Mouse (Mus musculus): Measurements from ENCODE around the gene Fam57b. TPM values are rescaled to one million over a fixed set of nuclear protein-coding genes. Genes with fewer than 3 reads are reported as not detected.

Gene Fam57b
- polyA plus RNA-seq, 1 experiment from 2014 or later: 0.40 TPM

GRCm38 (mm10) chr7:126823940-126824339, 26.5 kb downstream of the Fam57b start:
- Histone ChIP-seq H3K27me3 (ENCODE audit: control insufficient read depth, insufficient read depth, low read length) (peaks cover 52% of the 10 kb centered on the region), H3K27ac (ENCODE audit: low read depth, low read length) (no peak overlapping the region)

GRCm38 (mm10) chr7:126825403-126825802, 27.9 kb downstream of the Fam57b start:
- peaks cover 61% of the 10 kb centered on the region for H3K27me3 ChIP-seq (ENCODE audit: control insufficient read depth, insufficient read depth, low read length)

More at GRCm38 (mm10) chr7:126823940-126824339, 26.5 kb downstream of the Fam57b start:
- H3K9me3 ChIP-seq (replicated peaks; ENCODE audit: control insufficient read depth, low read length): no peaks in the 10 kb centered on the region
- H3K36me3 ChIP-seq (ENCODE audit: control insufficient read depth, insufficient read depth, low read length): no peaks in the 10 kb centered on the region
- 12% methylated on average over 10 of the region's 10 CpGs for WGBS (ENCODE audit: insufficient replicate concordance)
- H3K9ac ChIP-seq (ENCODE audit: low read depth, low read length): no peak overlapping the region
- H3K4me3 ChIP-seq (ENCODE audit: low read depth, low read length): no peak overlapping the region
- no peak for ATAC-seq (replicated peaks; ENCODE audit: insufficient number of reproducible peaks, low FRiP score, low TSS enrichment)
- no peak overlapping the region for H3K4me2 ChIP-seq
- H3K4me1 ChIP-seq (ENCODE audit: control insufficient read depth, insufficient read depth, low read length): peaks cover 6% of the 10 kb centered on the region

GRCm38 (mm10) chr7:126825952-126826351, 28.5 kb downstream of the Fam57b start:
- no peak overlapping the region for H3K27ac ChIP-seq (ENCODE audit: low read depth, low read length)
- no peak for ATAC-seq (replicated peaks; ENCODE audit: insufficient number of reproducible peaks, low FRiP score, low TSS enrichment)
- no peaks in the 10 kb centered on the region for H3K9me3 ChIP-seq (replicated peaks; ENCODE audit: control insufficient read depth, low read length)
- no peak overlapping the region for H3K4me2 ChIP-seq
- no peaks in the 10 kb centered on the region for H3K36me3 ChIP-seq (ENCODE audit: control insufficient read depth, insufficient read depth, low read length)
- peaks cover 66% of the 10 kb centered on the region for H3K27me3 ChIP-seq (ENCODE audit: control insufficient read depth, insufficient read depth, low read length)
- 42% methylated on average over 5 of the region's 5 CpGs for WGBS (ENCODE audit: insufficient replicate concordance)
- H3K4me1 ChIP-seq (ENCODE audit: control insufficient read depth, insufficient read depth, low read length): peaks cover 6% of the 10 kb centered on the region
- no peak overlapping the region for H3K4me3 ChIP-seq (ENCODE audit: low read depth, low read length)
- no peak overlapping the region for H3K9ac ChIP-seq (ENCODE audit: low read depth, low read length)

More at GRCm38 (mm10) chr7:126825403-126825802, 27.9 kb downstream of the Fam57b start:
- H3K9ac ChIP-seq (ENCODE audit: low read depth, low read length): no peak overlapping the region
- H3K4me3 ChIP-seq (ENCODE audit: low read depth, low read length): no peak overlapping the region; the same call in 1 of the 2 replicates
- no peak for ATAC-seq (replicated peaks; ENCODE audit: insufficient number of reproducible peaks, low FRiP score, low TSS enrichment)
- H3K4me2 ChIP-seq: no peak overlapping the region
- 21% methylated on average over 8 of the region's 8 CpGs for WGBS (ENCODE audit: insufficient replicate concordance)
- H3K27ac ChIP-seq (ENCODE audit: low read depth, low read length): no peak overlapping the region
- no peaks in the 10 kb centered on the region for H3K36me3 ChIP-seq (ENCODE audit: control insufficient read depth, insufficient read depth, low read length)
- H3K9me3 ChIP-seq (replicated peaks; ENCODE audit: control insufficient read depth, low read length): no peaks in the 10 kb centered on the region
- H3K4me1 ChIP-seq (ENCODE audit: control insufficient read depth, insufficient read depth, low read length): peaks cover 6% of the 10 kb centered on the region

- H3K27me3 ChIP-seq (ENCODE audit: control insufficient read depth, insufficient read depth, low read length): peaks cover 27% of the 10 kb centered on the region
- WGBS (ENCODE audit: insufficient replicate concordance): 58% methylated on average over 5 of the region's 5 CpGs
These were observed 34.1 kb downstream of the Fam57b start, which contains the start of gene 4930451I11Rik for GRCm38 (mm10) chr7:126831539-126831938. Gene 4930451I11Rik (minus strand): TSS chr7:126831639.

GRCm38 (mm10) chr7:126832036-126832598, 34.6 kb downstream of the Fam57b start:
- Histone ChIP-seq H3K4me3 (ENCODE audit: low read depth, low read length) (peak overlapping the region; percentile 29), H3K9me3 (replicated peaks; ENCODE audit: control insufficient read depth, low read length) (no peaks in the 10 kb centered on the region), H3K27me3 (ENCODE audit: control insufficient read depth, insufficient read depth, low read length) (peaks cover 25% of the 10 kb centered on the region), H3K27ac (ENCODE audit: low read depth, low read length) (0 out of 2 replicates have a peak overlapping the region, but pooled peaks have one; percentile 22), H3K36me3 (ENCODE audit: control insufficient read depth, insufficient read depth, low read length) (no peaks in the 10 kb centered on the region), H3K4me1 (ENCODE audit: control insufficient read depth, insufficient read depth, low read length) (peaks cover 5% of the 10 kb centered on the region), H3K9ac (ENCODE audit: low read depth, low read length) (no peak overlapping the region), H3K4me2 (peak overlapping the region; percentile 71)
- under 1% methylated on average over 21 of the region's 21 CpGs for WGBS (ENCODE audit: insufficient replicate concordance)
- peak; percentile 76 for ATAC-seq (replicated peaks; ENCODE audit: insufficient number of reproducible peaks, low FRiP score, low TSS enrichment)

More at GRCm38 (mm10) chr7:126831539-126831938, 34.1 kb downstream of the Fam57b start, which contains the start of gene 4930451I11Rik:
- H3K9ac ChIP-seq (ENCODE audit: low read depth, low read length): no peak within 1 kb of the TSS
- no peak for ATAC-seq (replicated peaks; ENCODE audit: insufficient number of reproducible peaks, low FRiP score, low TSS enrichment)
- no peaks in the 10 kb centered on the region for H3K36me3 ChIP-seq (ENCODE audit: control insufficient read depth, insufficient read depth, low read length)
- 0 out of 2 replicates have a peak within 1 kb of the TSS, but pooled peaks have one; percentile 22 for H3K27ac ChIP-seq (ENCODE audit: low read depth, low read length)
- H3K4me3 ChIP-seq (ENCODE audit: low read depth, low read length): peak within 1 kb of the TSS; percentile 29
- H3K4me2 ChIP-seq: peak within 1 kb of the TSS; percentile 71
- no peaks in the 10 kb centered on the region for H3K9me3 ChIP-seq (replicated peaks; ENCODE audit: control insufficient read depth, low read length)
- H3K4me1 ChIP-seq (ENCODE audit: control insufficient read depth, insufficient read depth, low read length): peaks cover 5% of the 10 kb centered on the region

- H3K9ac ChIP-seq (ENCODE audit: low read depth, low read length): no peak overlapping the region
- peaks cover 5% of the 10 kb centered on the region for H3K4me1 ChIP-seq (ENCODE audit: control insufficient read depth, insufficient read depth, low read length)
- H3K27ac ChIP-seq (ENCODE audit: low read depth, low read length): no peak overlapping the region
- 91% methylated on average over 1 of the region's 1 CpGs for WGBS (ENCODE audit: insufficient replicate concordance)
- H3K36me3 ChIP-seq (ENCODE audit: control insufficient read depth, insufficient read depth, low read length): no peaks in the 10 kb centered on the region
- no peak for ATAC-seq (replicated peaks; ENCODE audit: insufficient number of reproducible peaks, low FRiP score, low TSS enrichment)
- peaks cover 24% of the 10 kb centered on the region for H3K27me3 ChIP-seq (ENCODE audit: control insufficient read depth, insufficient read depth, low read length)
- no peaks in the 10 kb centered on the region for H3K9me3 ChIP-seq (replicated peaks; ENCODE audit: control insufficient read depth, low read length)
- no peak overlapping the region for H3K4me3 ChIP-seq (ENCODE audit: low read depth, low read length)
- no peak overlapping the region for H3K4me2 ChIP-seq
These were observed 35.8 kb downstream of the Fam57b start for GRCm38 (mm10) chr7:126833294-126833693.

GRCm38 (mm10) chr7:126843276-126843675, 45.8 kb downstream of the Fam57b start:
- H3K4me1 ChIP-seq (ENCODE audit: control insufficient read depth, insufficient read depth, low read length): peaks cover 2% of the 10 kb centered on the region; the same call in 1 of the 2 replicates
- no peak overlapping the region for H3K4me2 ChIP-seq
- peaks cover 21% of the 10 kb centered on the region for H3K27me3 ChIP-seq (ENCODE audit: control insufficient read depth, insufficient read depth, low read length)
- no peaks in the 10 kb centered on the region for H3K36me3 ChIP-seq (ENCODE audit: control insufficient read depth, insufficient read depth, low read length)
- H3K9me3 ChIP-seq (replicated peaks; ENCODE audit: control insufficient read depth, low read length): no peaks in the 10 kb centered on the region
- 63% methylated on average over 9 of the region's 9 CpGs for WGBS (ENCODE audit: insufficient replicate concordance)
- no peak overlapping the region for H3K27ac ChIP-seq (ENCODE audit: low read depth, low read length)
- H3K4me3 ChIP-seq (ENCODE audit: low read depth, low read length): no peak overlapping the region
- H3K9ac ChIP-seq (ENCODE audit: low read depth, low read length): no peak overlapping the region
- ATAC-seq (replicated peaks; ENCODE audit: insufficient number of reproducible peaks, low FRiP score, low TSS enrichment): no peak

GRCm38 (mm10) chr7:126845516-126845915, 48.0 kb downstream of the Fam57b start:
- Histone ChIP-seq H3K27ac (ENCODE audit: low read depth, low read length) (no peak overlapping the region), H3K27me3 (ENCODE audit: control insufficient read depth, insufficient read depth, low read length) (peaks cover 40% of the 10 kb centered on the region), H3K4me1 (ENCODE audit: control insufficient read depth, insufficient read depth, low read length) (peaks cover 6% of the 10 kb centered on the region; the same call in 1 of the 2 replicates), H3K4me2 (no peak overlapping the region), H3K36me3 (ENCODE audit: control insufficient read depth, insufficient read depth, low read length) (no peaks in the 10 kb centered on the region), H3K9ac (ENCODE audit: low read depth, low read length) (no peak overlapping the region), H3K9me3 (replicated peaks; ENCODE audit: control insufficient read depth, low read length) (no peaks in the 10 kb centered on the region), H3K4me3 (ENCODE audit: low read depth, low read length) (no peak overlapping the region)
- no peak for ATAC-seq (replicated peaks; ENCODE audit: insufficient number of reproducible peaks, low FRiP score, low TSS enrichment)
- 87% methylated on average over 2 of the region's 2 CpGs for WGBS (ENCODE audit: insufficient replicate concordance)

- H3K27ac ChIP-seq (ENCODE audit: low read depth, low read length): no peak within 1 kb of the TSS
- 25% methylated on average over 4 of the region's 4 CpGs for WGBS (ENCODE audit: insufficient replicate concordance)
- peak within 1 kb of the TSS; percentile 54 for H3K4me3 ChIP-seq (ENCODE audit: low read depth, low read length)
- no peaks in the 10 kb centered on the region for H3K9me3 ChIP-seq (replicated peaks; ENCODE audit: control insufficient read depth, low read length)
- H3K36me3 ChIP-seq (ENCODE audit: control insufficient read depth, insufficient read depth, low read length): peaks cover 4% of the 10 kb centered on the region
- H3K9ac ChIP-seq (ENCODE audit: low read depth, low read length): peak within 1 kb of the TSS; percentile 62; the same call in 1 of the 2 replicates
- peaks cover 40% of the 10 kb centered on the region for H3K27me3 ChIP-seq (ENCODE audit: control insufficient read depth, insufficient read depth, low read length)
- H3K4me2 ChIP-seq: peak within 1 kb of the TSS; percentile 96
- peaks cover 6% of the 10 kb centered on the region; the same call in 1 of the 2 replicates for H3K4me1 ChIP-seq (ENCODE audit: control insufficient read depth, insufficient read depth, low read length)
- no peak for ATAC-seq (replicated peaks; ENCODE audit: insufficient number of reproducible peaks, low FRiP score, low TSS enrichment)
These were observed 49.6 kb downstream of the Fam57b start, which contains the start of gene Doc2a for GRCm38 (mm10) chr7:126847116-126847420. Gene Doc2a (plus strand): TSS chr7:126847416.
